Comparison of ENCODE assay signal across 12 mouse cellular contexts in genomic region chr10:31260914-31261313, GRCm38 (mm10). TPM values are rescaled to one million over a fixed set of nuclear protein-coding genes. Genes with fewer than 3 reads are reported as not detected.
DNase-seq lines count a peak whose midpoint lies in the region; ATAC-seq and TF ChIP-seq lines count a peak whose summit lies in the region.
"Had no signal": no experiment of that assay in that cellular context is flagged by ENCODE, and none has a peak within 500 bp of the region (broad histone marks: within the 10 kb centered on the region; RNA-seq: fewer than 3 reads in every experiment).

No protein-coding gene starts in this region.

- no peaks in the 10 kb centered on the region for H3K4me1 ChIP-seq in kidney, embryonic 14.5 days (ENCODE audit: control insufficient read depth, insufficient read depth, low read length)
- H3K4me1 ChIP-seq in liver, embryonic 11.5 days (replicated peaks; ENCODE audit: control insufficient read depth, insufficient read depth, low read length): no peaks in the 10 kb centered on the region
- H3K4me1 ChIP-seq: forebrain, embryonic 10.5 days; hindbrain, embryonic 12.5 days had no signal

- H3K36me3 ChIP-seq in kidney, embryonic 14.5 days (ENCODE audit: control insufficient read depth, insufficient read depth, low read length): no peaks in the 10 kb centered on the region
- H3K36me3 ChIP-seq in liver, embryonic 11.5 days (ENCODE audit: control insufficient read depth, insufficient read depth, low read length): no peaks in the 10 kb centered on the region
- H3K36me3 ChIP-seq: forebrain, embryonic 10.5 days; hindbrain, embryonic 12.5 days had no signal

- peak; percentile 5 to 11 for DNase-seq in kidney, adult 8-10 months
- DNase-seq in brain, embryonic 14.5 days (ENCODE audit: low read depth): peak; percentile 15
- peak; percentile 28 to 45 for DNase-seq in heart, adult 9 months (ENCODE audit: low spot score in 2 of 2)
- DNase-seq in kidney, postnatal 14 days: peak; percentile 37
- DNase-seq in ovary, postnatal 10 days (ENCODE audit: low spot score): no peak
- no peak for DNase-seq in gastrocnemius, postnatal 36 days
- no peak for DNase-seq in liver, embryonic 11.5 days (ENCODE audit: low spot score)
- DNase-seq: layer of hippocampus, postnatal 36 days had no signal

- TF ChIP-seq CTCF in brain, embryonic 14.5 days (IDR thresholded peaks at IDR 0.05; ENCODE audit: borderline replicate concordance, extremely low read depth, insufficient read depth, insufficient read length): no peak

- H3K27me3 ChIP-seq in kidney, embryonic 14.5 days (ENCODE audit: control insufficient read depth, insufficient read depth, low read length): no peaks in the 10 kb centered on the region
- no peaks in the 10 kb centered on the region for H3K27me3 ChIP-seq in liver, embryonic 11.5 days (replicated peaks; ENCODE audit: control insufficient read depth, insufficient read depth, low read length)
- H3K27me3 ChIP-seq: hindbrain, embryonic 12.5 days had no signal

- H3K9ac ChIP-seq in kidney, embryonic 14.5 days (ENCODE audit: low read depth, low read length): no peak overlapping the region
- no peak overlapping the region for H3K9ac ChIP-seq in liver, embryonic 11.5 days (ENCODE audit: low read depth, low read length)
- H3K9ac ChIP-seq: hindbrain, embryonic 12.5 days had no signal

- H3K4me2 ChIP-seq in kidney, embryonic 14.5 days (replicated peaks; ENCODE audit: low read depth, low read length): no peak overlapping the region
- no peak overlapping the region for H3K4me2 ChIP-seq in liver, embryonic 11.5 days
- H3K4me2 ChIP-seq: hindbrain, embryonic 12.5 days had no signal

- no peak overlapping the region for H3K27ac ChIP-seq in kidney, embryonic 14.5 days (ENCODE audit: low read depth, low read length)
- no peak overlapping the region for H3K27ac ChIP-seq in liver, embryonic 11.5 days (ENCODE audit: low read depth, low read length)
- H3K27ac ChIP-seq: forebrain, embryonic 10.5 days; hindbrain, embryonic 12.5 days had no signal

- intact Hi-C loops in gastrocnemius, postnatal 36 days (cut with DNase I): no loop called here

- WGBS in kidney, embryonic 14.5 days: 62% methylated on average over 7 of the region's 7 CpGs
- WGBS in liver, embryonic 11.5 days: 70% methylated on average over 7 of the region's 7 CpGs

- no peak for ATAC-seq in kidney, embryonic 14.5 days (ENCODE audit: low FRiP score, low TSS enrichment)
- ATAC-seq in liver, embryonic 11.5 days (replicated peaks; ENCODE audit: low FRiP score): no peak
- ATAC-seq: activated CD4-positive, CD25-positive, alpha-beta regulatory T cell, adult 4 months had no signal

- H3K9me3 ChIP-seq in kidney, embryonic 14.5 days (ENCODE audit: control insufficient read depth, low read length): no peaks in the 10 kb centered on the region
- H3K9me3 ChIP-seq in liver, embryonic 11.5 days (ENCODE audit: control insufficient read depth, low read length): no peaks in the 10 kb centered on the region
- H3K9me3 ChIP-seq: forebrain, embryonic 10.5 days; hindbrain, embryonic 12.5 days had no signal

- H3K4me3 ChIP-seq in kidney, embryonic 14.5 days (ENCODE audit: low read length): no peak overlapping the region
- H3K4me3 ChIP-seq in liver, embryonic 11.5 days (ENCODE audit: low read depth, low read length): no peak overlapping the region
- H3K4me3 ChIP-seq: forebrain, embryonic 10.5 days; hindbrain, embryonic 12.5 days had no signal

- no peak for TF ChIP-seq POLR2A in brain, embryonic 14.5 days (IDR thresholded peaks at IDR 0.05; ENCODE audit: borderline replicate concordance, extremely low read depth, insufficient read depth, insufficient read length, poor library complexity, severe bottlenecking)

RNA-seq across cellular contexts. Expression of gene Hddc2, which starts 52.3 kb away (rescaled TPM):
- polyA plus RNA-seq in kidney, embryonic 14.5 days (2014; fragmentation: Nextera tagmentation; extraction: Ambion mirVana): 91.7 and 116 TPM in 2 replicates
- polyA plus RNA-seq in brain, embryonic 14.5 days (2012; rRNA removed): 26.4 and 30.5 TPM in 2 replicates
- total RNA-seq in gastrocnemius, postnatal 36 days (2021): 10 to 100 TPM; 14.8 to 16.0 TPM
- polyA plus RNA-seq in liver, embryonic 11.5 days (2014; fragmentation: Nextera tagmentation; extraction: Ambion mirVana): 59.2 and 63.3 TPM in 2 replicates

Comparison
In these comparisons a context has a peak if more than half of its experiments do, and no peak if none do; other contexts are left out.
1. DNase-seq: peak in kidney, adult 8-10 months (2 of 2), brain, embryonic 14.5 days (single experiment), heart, adult 9 months (2 of 2) and kidney, postnatal 14 days (single experiment); none in ovary, postnatal 10 days (single experiment), gastrocnemius, postnatal 36 days (0 of 2) and liver, embryonic 11.5 days (single experiment).